Mouse (Mus musculus): ENCODE results near the gene Olfr19. TPM values are rescaled to one million over a fixed set of nuclear protein-coding genes. Genes with fewer than 3 reads are reported as not detected.

Olfr19 gene
- polyA plus RNA-seq (2012; rRNA removed; ENCODE audit: low replicate concordance), result not detected in 2 replicates

GRCm38 (mm10) chr16:16676305-16676704 lies at the start of gene Olfr19:
Olfr19 (minus strand) TSS chr16:16676405.

Other genes with a start within 250 kb of the Olfr19 start
- gene Fgd4, start 75.9 kb downstream of the Olfr19 start, polyA plus RNA-seq (2012; rRNA removed; ENCODE audit: low replicate concordance), result 1.2 and 2.7 TPM in 2 replicates
- 0.24 TPM in 1 of 2 replicates, not detected in the other for gene Spag6l, start 153.1 kb upstream of the Olfr19 start, polyA plus RNA-seq (2012; rRNA removed; ENCODE audit: low replicate concordance)
- 0.33 and 0.55 TPM in 2 replicates for gene Igll1, start 187.6 kb upstream of the Olfr19 start, polyA plus RNA-seq (2012; rRNA removed; ENCODE audit: low replicate concordance)
- 63.5 and 86.8 TPM in 2 replicates for gene Top3b, start 194.3 kb upstream of the Olfr19 start, polyA plus RNA-seq (2012; rRNA removed; ENCODE audit: low replicate concordance)
- gene Vpreb1, start 194.4 kb upstream of the Olfr19 start, polyA plus RNA-seq (2012; rRNA removed; ENCODE audit: low replicate concordance), result 6.0 and 8.1 TPM in 2 replicates
- 15.8 and 20.3 TPM in 2 replicates for gene Ppm1f, start 220.1 kb upstream of the Olfr19 start, polyA plus RNA-seq (2012; rRNA removed; ENCODE audit: low replicate concordance)

Measured in mammary gland, adult 2 months (tissue).